In genomic region chr5:142899057-142899601, GRCm38 (mm10) we compare ENCODE assay signal across 13 mouse cellular contexts. TPM values are rescaled to one million over a fixed set of nuclear protein-coding genes. Genes with fewer than 3 reads are reported as not detected.
DNase-seq lines count a peak whose midpoint lies in the region; ATAC-seq and TF ChIP-seq lines count a peak whose summit lies in the region.
"Had no signal": no experiment of that assay in that cellular context is flagged by ENCODE, and none has a peak within 500 bp of the region (broad histone marks: within the 10 kb centered on the region; RNA-seq: fewer than 3 reads in every experiment).

No protein-coding gene starts in this region.

- ATAC-seq in frontal cortex, adult (ENCODE audit: low TSS enrichment): peak; percentile 69
- ATAC-seq in activated CD4-positive, CD25-positive, alpha-beta regulatory T cell, adult 4 months: no peak
- no peak for ATAC-seq in erythroid progenitor cell, adult 5-6 weeks (replicated peaks; ENCODE audit: low FRiP score, poor library complexity, severe bottlenecking)
- ATAC-seq: inflammation-experienced regulatory T-cells, adult 6 months had no signal

- H3K9ac ChIP-seq in heart, adult 2 months (ENCODE audit: low read depth, low read length): no peak overlapping the region
- H3K9ac ChIP-seq: neural tube, embryonic 12.5 days had no signal

- H3K4me1 ChIP-seq in cortical plate, adult 2 months (ENCODE audit: control insufficient read depth, insufficient read depth, low read length): peaks cover 15% of the 10 kb centered on the region
- peaks cover 13% of the 10 kb centered on the region for H3K4me1 ChIP-seq in heart, adult 2 months (ENCODE audit: control insufficient read depth, insufficient read depth, low read length)

- intact Hi-C loops in heart, adult 2 months (cut with DNase I): no loop called here

- H3K4me2 ChIP-seq in myocyte (ENCODE audit: low read depth): no peak overlapping the region
- H3K4me2 ChIP-seq: neural tube, embryonic 12.5 days had no signal

- H3K36me3 ChIP-seq in myocyte (ENCODE audit: control insufficient read depth, insufficient read depth): peaks cover 32% of the 10 kb centered on the region
- peaks cover 10% of the 10 kb centered on the region for H3K36me3 ChIP-seq in heart, adult 2 months (ENCODE audit: control insufficient read depth, insufficient read depth, low read length)

- H3K79me2 ChIP-seq in myocyte (ENCODE audit: control insufficient read depth, insufficient read depth): peaks cover 15% of the 10 kb centered on the region
- peaks cover 1% of the 10 kb centered on the region; the same call in 1 of the 2 replicates for H3K79me2 ChIP-seq in heart, adult 2 months (replicated peaks; ENCODE audit: control insufficient read depth, insufficient read depth, low read length)

- TF ChIP-seq POLR2A in cortical plate, adult 2 months (IDR thresholded peaks at IDR 0.05; ENCODE audit: extremely low read depth, insufficient read depth, low read length): no peak
- peak; percentile 44 for TF ChIP-seq POLR2A in myocyte (IDR thresholded peaks at IDR 0.05; ENCODE audit: insufficient read length, low read depth)
- no peak for TF ChIP-seq POLR2A in heart, adult 2 months (IDR thresholded peaks at IDR 0.05; ENCODE audit: insufficient read depth, low read depth, low read length)

- peak overlapping the region; percentile 32 for H3K27ac ChIP-seq in cortical plate, adult 2 months (ENCODE audit: insufficient read depth, low read length)
- H3K27ac ChIP-seq in heart, adult 2 months: no peak overlapping the region
- H3K27ac ChIP-seq: neural tube, embryonic 12.5 days had no signal

- no peak for TF ChIP-seq CTCF in cortical plate, adult 2 months (IDR thresholded peaks at IDR 0.05; ENCODE audit: extremely low read depth, insufficient read depth, low read length)
- TF ChIP-seq CTCF in heart, adult 2 months (IDR thresholded peaks at IDR 0.05): no peak

- H3K4me3 ChIP-seq in cortical plate, adult 2 months (ENCODE audit: insufficient read depth, low read length): no peak overlapping the region
- no peak overlapping the region for H3K4me3 ChIP-seq in myocyte
- H3K4me3 ChIP-seq in heart, adult 2 months: no peak overlapping the region
- H3K4me3 ChIP-seq: neural tube, embryonic 12.5 days had no signal

- no peak for TF ChIP-seq EP300 in heart, adult 2 months (IDR thresholded peaks at IDR 0.05; ENCODE audit: insufficient read depth, low read depth, low read length)

- 61% methylated on average over 9 of the region's 9 CpGs for WGBS in heart, adult 2 months

- H3ac ChIP-seq in myocyte (ENCODE audit: control insufficient read depth, insufficient read length): no peak overlapping the region

- no peaks in the 10 kb centered on the region for H3K27me3 ChIP-seq in myocyte (ENCODE audit: control insufficient read depth, insufficient read depth, insufficient read length)
- H3K27me3 ChIP-seq in heart, adult 2 months (ENCODE audit: control insufficient read depth, insufficient read depth, low read length): no peaks in the 10 kb centered on the region
- H3K27me3 ChIP-seq: neural tube, embryonic 12.5 days had no signal

- DNase-seq in frontal cortex, postnatal 14 days (ENCODE audit: low spot score in 2 of 2): no peak
- peak; percentile 46 for DNase-seq in 416B (ENCODE audit: low read depth)
- no peak for DNase-seq in heart, adult 2 months
- DNase-seq: adrenal gland, adult 2 months; cerebellum, postnatal 10 days; lung, postnatal 36 days had no signal

TF ChIP-seq in myocyte, 11 proteins besides CTCF, POLR2A, EP300 and RAD21:
- TF ChIP-seq SRF (IDR thresholded peaks at IDR 0.05; ENCODE audit: control insufficient read depth, insufficient read length, low read depth): no peak
- peak in 1 of 3 experiments; percentile 32 for TF ChIP-seq MYOD1 (IDR thresholded peaks at IDR 0.05; ENCODE audit: control insufficient read depth in 1 of 3, insufficient read length in 2 of 3, low read depth in 2 of 3)
- peak; percentile 85 for TF ChIP-seq POLR2AphosphoS2 (IDR thresholded peaks at IDR 0.05; ENCODE audit: insufficient read length, low read depth)
- TF ChIP-seq TCF12 (IDR thresholded peaks at IDR 0.05; ENCODE audit: insufficient read depth, poor library complexity, severe bottlenecking): no peak

RNA-seq across cellular contexts. Expression of gene Fbxl18, which starts 3.9 kb away (rescaled TPM):
- polyA plus RNA-seq in cortical plate, adult 2 months (2012; rRNA removed): 22.4 and 22.7 TPM in 2 replicates
- polyA plus RNA-seq in myocyte (2012; fragmentation: generic; extraction: Trizol): 7.6 TPM
- 10 to 100 TPM in 1 of 2 experiments, 1 to 10 TPM in 1; 2.1 to 13.9 TPM for polyA plus RNA-seq in activated CD4-positive, CD25-positive, alpha-beta regulatory T cell, adult 4 months (2017; shearing (Covaris generic))
- 0.42 and 4.0 TPM in 2 replicates for total RNA-seq in erythroid progenitor cell, adult 5-6 weeks (2015; ENCODE audit: low replicate concordance)
- 2.4 and 2.7 TPM in 2 replicates for total RNA-seq in erythroid progenitor cell, adult 5-6 weeks (2017; ENCODE audit: low replicate concordance)
- 1 to 10 TPM; 4.0 to 4.5 TPM for total RNA-seq in heart, adult 2 months (2021)
- 6.9 and 7.6 TPM in 2 replicates for polyA plus RNA-seq in heart, adult 2 months (2012; rRNA removed)

RNA-seq across cellular contexts. Expression of gene Actb, which starts 7.4 kb away (rescaled TPM):
- 2,590 and 2,602 TPM in 2 replicates for polyA plus RNA-seq in cortical plate, adult 2 months (2012; rRNA removed)
- 2,198 TPM for polyA plus RNA-seq in myocyte (2012; fragmentation: generic; extraction: Trizol)
- polyA plus RNA-seq in activated CD4-positive, CD25-positive, alpha-beta regulatory T cell, adult 4 months (2017; shearing (Covaris generic)): over 10,000 TPM; 26,186 to 54,151 TPM
- total RNA-seq in erythroid progenitor cell, adult 5-6 weeks (2015; ENCODE audit: low replicate concordance): 4,902 and 5,552 TPM in 2 replicates
- total RNA-seq in erythroid progenitor cell, adult 5-6 weeks (2017; ENCODE audit: low replicate concordance): 1,509 and 1,723 TPM in 2 replicates
- 100 to 1,000 TPM; 679 to 987 TPM for total RNA-seq in heart, adult 2 months (2021)
- 1,148 and 1,181 TPM in 2 replicates for polyA plus RNA-seq in heart, adult 2 months (2012; rRNA removed)

Comparison
In these comparisons a context has a peak if more than half of its experiments do, and no peak if none do; other contexts are left out.
1. RNA of gene Actb, which starts 7.4 kb away (polyA plus RNA-seq): 26,186 to 54,151 TPM in activated CD4-positive, CD25-positive, alpha-beta regulatory T cell, adult 4 months; 2,590 to 2,602 TPM in cortical plate, adult 2 months, 2,198 TPM in myocyte (single experiment) and 1,148 to 1,181 TPM in heart, adult 2 months; every median in the first group is over 10 times any median in the second.